Mouse (Mus musculus) spleen, adult 2 months (tissue): ENCODE measurements around the gene Camk2b. TPM values are rescaled to one million over a fixed set of nuclear protein-coding genes. Genes with fewer than 3 reads are reported as not detected.

ENCODE experiments used
- DNase-seq, 2 experiments: peaks; one replicate each; pipeline versions ENCODE4 v3.0.0 to v3.0.0-alpha.2; 2012 to 2021; ENCODE audit warnings: low spot score in 2 of 2, low read depth in 1 of 2
- H3K27ac ChIP-seq: fragments of 200-500 bp; 2 replicates; pipeline ENCODE4 v1.5.1; 2012; ENCODE audit warnings: low read length, inconsistent platforms; ENCODE audit not compliant: insufficient read depth
- H3K27me3 ChIP-seq: fragments of 200-500 bp; 2 replicates; pipeline ENCODE4 v1.6.1; 2012; ENCODE audit warnings: mild to moderate bottlenecking, moderate library complexity, low read length, inconsistent platforms; ENCODE audit not compliant: control insufficient read depth, insufficient read depth
- H3K36me3 ChIP-seq: fragments of 200-500 bp; 2 replicates; pipeline ENCODE4 v1.6.1; 2012; ENCODE audit warnings: mild to moderate bottlenecking, low read length, inconsistent platforms; ENCODE audit not compliant: control insufficient read depth, insufficient read depth
- H3K4me1 ChIP-seq: fragments of 200-500 bp; 2 replicates; pipeline ENCODE4 v1.6.1; 2011; ENCODE audit warnings: inconsistent platforms; ENCODE audit not compliant: control insufficient read depth, insufficient read depth, insufficient read length
- H3K4me3 ChIP-seq: fragments of 200-500 bp; 2 replicates; pipeline ENCODE4 v1.5.1; 2011; ENCODE audit warnings: mild to moderate bottlenecking, inconsistent platforms; ENCODE audit not compliant: insufficient read depth, insufficient read length; ENCODE audit errors: extremely low read depth
- CTCF ChIP-seq: fragments of 200-500 bp; IDR thresholded peaks from 2 replicates; pipeline ENCODE4 v1.5.1; 2011; ENCODE audit warnings: mild to moderate bottlenecking, inconsistent platforms; ENCODE audit not compliant: insufficient read depth, insufficient read length, insufficient replicate concordance; ENCODE audit errors: extremely low read depth
- POLR2A ChIP-seq: fragments of 200-500 bp; IDR thresholded peaks from 2 replicates; pipeline ENCODE4 v1.6.1; 2011; ENCODE audit warnings: low read depth, low read length, inconsistent platforms
- WGBS: fragments of 180-500 bp; shearing (Covaris S2); methylation state at CpG from one replicate; pipeline ENCODE4 v1.1.7; 2018; 5-methylcytosine and 5-hydroxymethylcytosine counted together
- polyA plus RNA-seq: library from polyadenylated mRNA; depleted of rRNA; stranded (reverse); fragments of >200 nt; gene quantifications from 2 replicates; pipeline ENCODE4 v1.2.3, GENCODE M21; 2012

Gene Camk2b
- polyA plus RNA-seq, 1 experiment, result 7.8 TPM

DNA sequence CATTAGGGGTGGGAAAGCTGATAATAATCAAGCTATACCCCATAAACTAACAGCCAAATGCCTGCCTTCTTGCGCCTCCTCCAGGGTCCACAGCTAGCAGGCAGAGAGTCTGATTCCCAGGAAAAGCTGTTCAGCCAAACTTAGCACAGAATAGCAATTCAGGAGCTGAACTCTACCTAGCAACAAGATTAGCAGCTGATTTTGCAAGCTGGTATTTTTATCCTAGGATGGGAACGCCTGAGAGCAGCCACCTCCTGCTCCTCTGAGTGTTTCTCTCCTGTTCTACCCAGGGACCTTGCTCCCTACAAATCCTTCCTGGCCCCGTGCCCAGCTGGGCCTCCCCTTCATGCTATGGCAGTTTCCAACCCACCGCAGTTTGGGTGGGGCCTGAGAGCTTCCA is 20.8 kb upstream of the Camk2b start:
- no peaks in the 10 kb centered on the region for H3K27me3 ChIP-seq
- no peak for TF ChIP-seq CTCF
- no peak for TF ChIP-seq POLR2A
- no peaks in the 10 kb centered on the region for H3K4me1 ChIP-seq
- no peak overlapping the region for H3K27ac ChIP-seq
- no peaks in the 10 kb centered on the region for H3K36me3 ChIP-seq
- no peak for DNase-seq
- WGBS, result 77% methylated on average over 4 of the region's 4 CpGs
- H3K4me3 ChIP-seq, result no peak overlapping the region

DNA sequence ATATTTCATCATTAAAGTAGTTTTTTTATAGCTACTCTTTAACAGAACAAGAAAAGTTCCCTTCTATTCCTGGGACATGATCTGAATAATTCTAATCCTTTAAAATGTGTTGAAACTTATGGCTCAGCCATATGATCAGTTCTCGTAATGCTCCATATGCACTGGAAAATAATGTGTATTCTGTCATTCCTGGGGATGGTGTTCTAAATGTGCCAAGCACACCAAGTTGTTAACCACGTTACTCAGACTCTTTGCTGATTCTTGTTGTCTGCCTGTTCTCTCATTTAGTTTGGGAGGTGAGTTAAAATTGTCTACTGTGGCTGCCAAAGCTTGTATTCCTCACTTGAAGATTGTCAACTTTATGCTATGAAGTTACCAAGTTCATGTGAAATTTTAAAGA is 12.6 kb upstream of the Camk2b start:
- Histone ChIP-seq H3K4me1 (no peaks in the 10 kb centered on the region), H3K27me3 (no peaks in the 10 kb centered on the region), H3K36me3 (no peaks in the 10 kb centered on the region), H3K4me3 (no peak overlapping the region), H3K27ac (no peak overlapping the region)
- WGBS, result 85% methylated on average over 2 of the region's 2 CpGs
- DNase-seq, result no peak
- TF ChIP-seq CTCF (no peak), POLR2A (no peak)

DNA sequence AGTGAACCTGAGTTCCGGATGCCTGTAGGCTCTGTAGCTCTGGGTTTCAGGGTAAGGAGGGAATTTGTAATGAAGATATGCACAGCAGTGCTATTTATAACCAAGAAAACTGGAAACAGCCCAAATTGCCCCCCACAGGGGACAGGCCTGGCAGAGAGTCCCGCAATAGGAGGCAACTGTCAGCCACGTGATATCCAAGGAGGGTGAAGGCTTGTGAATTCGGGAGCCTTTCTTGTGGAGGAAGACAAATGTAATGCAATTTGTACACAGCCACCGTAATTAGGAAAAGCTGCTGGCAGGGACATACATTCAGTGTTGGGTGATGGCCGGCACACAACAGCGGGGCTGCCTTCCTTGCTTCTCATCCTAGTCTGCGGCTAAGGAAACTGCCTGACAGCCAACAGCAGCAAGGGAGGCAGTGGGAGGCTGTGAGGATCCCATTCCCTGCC is 9.5 kb upstream of the Camk2b start:
- H3K4me1 ChIP-seq, result no peaks in the 10 kb centered on the region
- no peak overlapping the region for H3K27ac ChIP-seq
- no peak for DNase-seq
- TF ChIP-seq POLR2A, result no peak
- TF ChIP-seq CTCF, result no peak
- 84% methylated on average over 8 of the region's 8 CpGs for WGBS
- H3K36me3 ChIP-seq, result no peaks in the 10 kb centered on the region
- no peaks in the 10 kb centered on the region for H3K27me3 ChIP-seq
- no peak overlapping the region for H3K4me3 ChIP-seq

DNA sequence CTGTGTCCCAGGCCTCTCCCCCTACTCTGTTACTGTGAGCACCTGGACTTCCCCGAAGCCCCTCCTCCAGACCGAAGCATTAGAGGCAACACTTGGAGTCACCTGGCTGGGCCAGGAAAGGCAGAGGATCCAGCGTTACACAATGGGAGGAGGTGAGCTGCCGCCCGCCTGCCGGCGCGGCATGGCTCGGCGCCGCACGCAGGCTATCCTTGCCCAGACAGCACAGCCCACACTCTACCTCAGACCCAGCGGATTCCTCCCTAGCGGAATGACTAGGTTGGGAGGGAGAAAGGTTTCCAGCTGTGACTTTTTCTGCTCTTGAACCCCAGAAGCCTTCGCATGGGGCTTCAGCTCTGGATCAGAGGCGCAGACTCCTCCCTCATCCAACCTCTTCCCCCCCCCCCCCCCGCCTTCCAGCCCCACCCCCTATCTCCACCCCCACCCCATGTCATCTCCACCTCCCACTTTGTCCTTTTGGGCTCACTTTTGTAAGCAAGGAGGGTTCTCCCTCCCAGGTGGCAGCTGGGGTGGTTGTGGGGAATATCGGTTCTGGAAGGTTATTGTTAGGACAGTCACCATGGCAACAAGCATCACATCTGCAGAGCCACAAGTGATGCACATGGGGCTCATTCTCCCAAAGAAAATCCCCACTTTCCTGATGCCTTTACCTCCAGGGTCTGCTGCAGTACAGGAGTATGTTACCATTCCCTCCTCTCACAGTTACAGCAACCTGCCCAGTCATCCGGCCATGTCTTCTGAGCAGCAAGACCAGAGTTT is 2.2 kb upstream of the Camk2b start:
- H3K36me3 ChIP-seq, result no peaks in the 10 kb centered on the region
- WGBS, result 35% methylated on average over 19 of the region's 19 CpGs
- H3K4me3 ChIP-seq, result no peak overlapping the region
- peaks cover 4% of the 10 kb centered on the region; the same call in 1 of the 2 replicates for H3K4me1 ChIP-seq
- DNase-seq, result no peak
- TF ChIP-seq CTCF (no peak), POLR2A (no peak)
- H3K27ac ChIP-seq, result no peak overlapping the region
- H3K27me3 ChIP-seq, result peaks cover 21% of the 10 kb centered on the region

DNA sequence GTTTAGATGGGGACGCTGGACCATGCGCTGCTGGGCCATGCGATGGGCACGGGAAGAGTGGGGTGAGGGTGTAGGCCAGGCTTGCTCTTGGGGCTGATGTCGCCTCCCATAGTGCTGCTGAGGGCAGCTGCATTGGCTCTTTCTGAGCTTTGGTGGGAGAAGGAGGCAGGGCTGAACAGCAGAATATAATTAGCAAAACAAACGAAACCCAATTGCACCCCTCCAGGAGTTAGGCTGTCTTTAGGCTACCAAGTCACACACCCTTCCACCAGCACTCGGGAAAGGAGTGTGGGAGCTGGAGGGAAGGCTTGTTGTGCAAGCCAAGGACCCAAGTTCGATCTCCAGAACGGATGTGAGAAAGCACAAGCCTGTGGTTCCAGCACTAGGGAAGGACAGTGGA is 998 bp upstream of the Camk2b start:
- 64% methylated on average over 9 of the region's 9 CpGs for WGBS
- Histone ChIP-seq H3K27me3 (peaks cover 21% of the 10 kb centered on the region), H3K27ac (no peak overlapping the region), H3K4me3 (no peak overlapping the region), H3K4me1 (peaks cover 4% of the 10 kb centered on the region; the same call in 1 of the 2 replicates), H3K36me3 (no peaks in the 10 kb centered on the region)
- no peak for DNase-seq
- no peak for TF ChIP-seq POLR2A
- no peak for TF ChIP-seq CTCF

DNA sequence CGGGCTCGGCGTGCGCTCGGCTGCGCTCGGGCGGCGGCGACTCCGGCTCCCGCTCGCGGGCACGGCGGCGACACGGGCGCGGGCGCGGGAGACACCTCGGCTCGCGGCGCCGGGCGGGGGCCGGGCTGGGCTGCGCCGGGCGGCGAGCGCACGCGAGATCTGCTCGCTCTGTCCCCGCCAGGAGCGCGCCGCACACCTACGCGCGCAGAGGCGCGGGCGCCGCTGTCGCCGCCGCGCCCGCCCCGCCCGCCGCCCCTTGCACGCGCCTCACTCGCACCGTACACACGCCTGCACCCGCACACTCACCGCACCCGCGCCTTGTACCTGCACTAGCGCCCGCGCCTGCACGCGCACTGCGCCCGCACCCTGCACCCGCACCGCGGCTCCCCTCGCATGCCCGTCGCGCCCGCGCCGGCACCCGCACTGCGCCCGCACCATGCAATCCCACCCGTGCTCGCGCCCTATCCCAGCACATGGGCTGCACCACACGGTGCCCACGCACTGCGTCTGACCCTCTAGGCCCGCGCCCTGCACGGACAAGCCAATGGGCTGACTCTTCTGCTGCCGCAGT is 526 bp downstream of the Camk2b start:
- Histone ChIP-seq H3K4me3 (no peak overlapping the region), H3K4me1 (peaks cover 4% of the 10 kb centered on the region; the same call in 1 of the 2 replicates), H3K27me3 (peaks cover 21% of the 10 kb centered on the region), H3K36me3 (no peaks in the 10 kb centered on the region), H3K27ac (no peak overlapping the region)
- DNase-seq, result no peak
- TF ChIP-seq POLR2A (no peak), CTCF (no peak)
- 3% methylated on average over 67 of the region's 95 CpGs for WGBS

DNA sequence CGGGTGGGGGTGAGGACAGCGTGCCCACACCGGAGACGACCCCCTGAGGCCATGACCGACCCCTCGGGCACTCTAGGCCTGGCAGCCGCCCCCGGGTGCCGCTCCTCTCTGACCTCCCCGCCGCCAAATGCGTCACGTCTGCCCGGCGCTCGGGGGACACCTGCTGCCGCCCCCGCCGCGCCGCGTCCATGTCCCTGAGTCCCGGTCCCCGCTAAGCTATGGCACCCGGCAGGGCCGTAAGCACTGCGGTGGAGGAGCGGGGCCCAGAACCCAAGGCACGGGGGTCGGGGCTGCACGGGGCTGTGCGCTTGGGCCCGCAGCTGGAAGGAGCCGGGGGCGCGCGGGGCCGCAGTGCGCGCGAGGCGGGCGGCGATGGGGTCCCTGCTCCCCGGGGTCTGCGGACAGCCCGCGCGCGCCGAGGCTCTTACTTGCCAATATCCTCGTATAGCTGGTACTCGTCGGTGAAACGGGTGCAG is 1.1 kb downstream of the Camk2b start:
- DNase-seq, result no peak
- 1% methylated on average over 55 of the region's 55 CpGs for WGBS
- Histone ChIP-seq H3K36me3 (no peaks in the 10 kb centered on the region), H3K27ac (no peak overlapping the region), H3K4me1 (peaks cover 4% of the 10 kb centered on the region; the same call in 1 of the 2 replicates), H3K27me3 (peaks cover 21% of the 10 kb centered on the region), H3K4me3 (no peak overlapping the region)
- TF ChIP-seq CTCF (no peak), POLR2A (no peak)
